Mouse (Mus musculus) liver, adult 2 months (tissue): ENCODE measurements at regions not wholly inside any gene's neighbourhood (a gene's known extent, or its start where the extent isn't known, plus 50 kb on each side); places are given as distances from the start of the nearest gene placed in this dataset.

Experiments
- CTCF ChIP-seq: fragments of 200-500 bp; IDR thresholded peaks from 2 replicates; pipeline ENCODE4 v1.5.1; 2011; ENCODE audit warnings: low read depth, low read length, control low read depth
- POLR2A ChIP-seq: fragments of 200-500 bp; IDR thresholded peaks from 2 replicates; pipeline ENCODE4 v1.6.1; 2011; ENCODE audit warnings: low read length, control low read depth; ENCODE audit not compliant: insufficient read depth; ENCODE audit errors: extremely low read depth

- no peak for TF ChIP-seq CTCF
- TF ChIP-seq POLR2A: no peak
Observed at GRCm38 (mm10) chr14:89557334-89557733, 1086.1 kb upstream of the Pcdh20 start.
